Mouse (Mus musculus): Measurements from ENCODE around the gene Id3. TPM values are rescaled to one million over a fixed set of nuclear protein-coding genes. Genes with fewer than 3 reads are reported as not detected.

The Id3 gene
- total RNA-seq, 2 experiments from 2014 or later: 58.3 to 64.3 TPM

GRCm38 (mm10) chr4:136147436-136148135, 4.3 kb downstream of the Id3 start:
- DNase-seq: peak; percentile 85 to 94

- peak; percentile 73 to 86 for DNase-seq
Observed at GRCm38 (mm10) chr4:136148342-136149044, 5.2 kb downstream of the Id3 start.

- no peak for DNase-seq
Observed at GRCm38 (mm10) chr4:136149045-136149379, 5.7 kb downstream of the Id3 start.

- DNase-seq: peak in 1 of 2 experiments; percentile 62
Observed at GRCm38 (mm10) chr4:136149734-136150133, 6.4 kb downstream of the Id3 start.

- DNase-seq: no peak
Observed at GRCm38 (mm10) chr4:136150596-136150995, 7.3 kb downstream of the Id3 start.

GRCm38 (mm10) chr4:136152821-136153220, 9.5 kb downstream of the Id3 start:
- no peak for DNase-seq

GRCm38 (mm10) chr4:136154462-136154861, 11.2 kb downstream of the Id3 start:
- DNase-seq: no peak

GRCm38 (mm10) chr4:136158498-136158897, 15.2 kb downstream of the Id3 start:
- DNase-seq: no peak

GRCm38 (mm10) chr4:136159802-136160397, 16.6 kb downstream of the Id3 start:
- DNase-seq: peak; percentile 75 to 85

- DNase-seq: peak; percentile 86 to 92
Observed at GRCm38 (mm10) chr4:136163448-136163847, 20.2 kb downstream of the Id3 start.

- DNase-seq: no peak
Observed at GRCm38 (mm10) chr4:136164981-136165380, 21.7 kb downstream of the Id3 start.

GRCm38 (mm10) chr4:136167701-136168100, 24.4 kb downstream of the Id3 start:
- DNase-seq: no peak

GRCm38 (mm10) chr4:136170401-136170800, 27.1 kb downstream of the Id3 start:
- DNase-seq: no peak

GRCm38 (mm10) chr4:136171455-136171854, 28.2 kb downstream of the Id3 start:
- DNase-seq: no peak

GRCm38 (mm10) chr4:136172011-136172541, 28.8 kb downstream of the Id3 start, which contains the start of gene E2f2:
Gene E2f2, plus strand, starts transcription at chr4:136172394.
- DNase-seq: peak; percentile 69 to 77

GRCm38 (mm10) chr4:136172542-136173209, 29.4 kb downstream of the Id3 start:
- peak; percentile 59 to 61 for DNase-seq

GRCm38 (mm10) chr4:136173210-136173715, 30.0 kb downstream of the Id3 start:
- no peak for DNase-seq

GRCm38 (mm10) chr4:136174216-136175193, 31.2 kb downstream of the Id3 start:
- DNase-seq: peak in 1 of 2 experiments; percentile 28

- DNase-seq: no peak
Observed at GRCm38 (mm10) chr4:136176022-136176552, 32.8 kb downstream of the Id3 start.

GRCm38 (mm10) chr4:136177244-136177611, 33.9 kb downstream of the Id3 start:
- DNase-seq: peak; percentile 54 to 78

All from heart, adult 18-20 months (tissue).